Mouse (Mus musculus): ENCODE results near the gene Efcab11. TPM values are rescaled to one million over a fixed set of nuclear protein-coding genes. Genes with fewer than 3 reads are reported as not detected.

The Efcab11 gene
- polyA plus RNA-seq (2016; fragmentation: Nextera tagmentation; extraction: Ambion mirVana), result 24.9 and 25.0 TPM in 2 replicates

DNA sequence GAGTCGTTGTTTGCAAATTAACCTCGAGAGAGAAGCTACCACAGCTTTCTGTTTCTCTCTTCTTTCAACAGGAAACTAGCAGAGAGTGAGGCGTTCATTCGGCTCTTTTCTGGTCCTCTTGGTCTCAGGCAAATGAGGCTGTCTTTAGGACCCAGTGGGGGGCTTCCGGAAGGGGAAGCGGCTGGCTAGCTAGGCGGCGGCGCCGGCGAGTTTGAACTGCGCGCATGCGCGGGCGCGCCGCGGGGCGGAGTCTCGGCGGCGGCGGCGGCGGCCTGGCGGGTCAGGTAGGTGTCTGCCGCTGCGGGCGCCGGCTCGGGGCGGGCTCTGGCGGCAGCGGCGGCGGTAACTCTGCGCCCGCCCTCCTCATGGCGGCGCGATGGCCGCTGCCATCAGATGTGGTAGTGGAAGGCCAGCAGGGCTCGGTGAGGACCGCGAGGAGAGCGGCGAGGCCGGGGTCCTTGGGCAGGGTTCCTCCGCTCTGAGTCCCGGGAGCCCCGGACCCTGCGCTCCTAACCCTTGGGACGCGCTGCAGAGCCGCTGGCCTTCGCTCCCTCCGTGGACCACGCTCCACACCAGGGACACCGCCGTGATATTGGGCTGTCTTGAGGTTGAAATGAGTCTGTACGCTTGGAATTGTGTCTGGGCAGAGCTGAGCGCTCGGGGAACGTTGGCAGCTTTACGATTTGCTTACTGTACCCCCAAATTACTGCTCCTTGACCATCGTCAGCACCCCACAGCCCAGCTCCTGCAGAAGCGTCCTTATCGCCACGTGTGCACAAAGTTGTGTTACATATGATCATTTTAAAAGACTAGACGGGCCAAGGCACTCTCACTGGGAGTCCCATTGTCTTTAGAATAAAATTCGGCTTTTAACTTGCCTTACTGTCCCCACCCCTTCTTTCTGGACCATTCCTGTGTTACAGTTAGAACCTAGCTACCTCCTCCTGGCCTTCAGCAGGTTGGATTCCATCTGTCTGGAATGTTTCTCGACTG lies at the start of gene Efcab11, which contains the start of gene Tdp1:
Gene Efcab11, minus strand, starts transcription at position 171 of the 993 bp plus-strand sequence.
Gene Tdp1, plus strand, starts transcription at position 249 of the 993 bp plus-strand sequence.
- under 1% methylated on average over 73 of the region's 73 CpGs for WGBS
- DNase-seq (ENCODE audit: extremely low spot score, low spot score), result peak; percentile 94
- Histone ChIP-seq H3K4me1 (peaks cover 36% of the 10 kb centered on the region), H3K4me3 (peak within 1 kb of the TSS; percentile 85), H3K27ac (peak within 1 kb of the TSS; percentile 97), H3K36me3 (replicated peaks) (peaks cover 21% of the 10 kb centered on the region), H3K9me3 (no peaks in the 10 kb centered on the region; the same call in 1 of the 2 replicates), H3K27me3 (ENCODE audit: poor library complexity, severe bottlenecking) (no peaks in the 10 kb centered on the region)

DNA sequence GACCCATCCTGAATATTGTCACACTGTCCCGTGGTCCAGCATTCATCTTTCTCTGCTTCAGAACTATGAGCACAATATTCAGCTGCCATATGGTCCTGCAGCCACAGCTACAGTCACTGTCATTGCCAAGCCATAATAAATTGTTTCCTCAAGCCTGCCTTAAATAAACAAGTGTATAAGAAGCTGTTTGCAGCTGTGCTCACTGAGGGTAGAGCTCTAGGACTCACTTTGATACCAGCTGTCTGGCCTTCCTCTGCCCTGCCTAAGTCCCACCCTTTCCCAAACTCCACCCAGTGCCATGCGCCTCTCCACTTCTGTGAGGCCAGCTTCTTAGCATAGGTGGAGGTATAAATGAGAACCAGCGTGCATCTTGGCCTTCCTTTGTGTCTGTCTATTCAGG lies 49.4 kb upstream of the Efcab11 start:
- WGBS, result 96% methylated on average over 3 of the region's 3 CpGs
- H3K27ac ChIP-seq, result no peak overlapping the region
- no peaks in the 10 kb centered on the region for H3K4me1 ChIP-seq
- no peak overlapping the region for H3K4me3 ChIP-seq
- no peaks in the 10 kb centered on the region for H3K9me3 ChIP-seq
- peaks cover 76% of the 10 kb centered on the region for H3K36me3 ChIP-seq (replicated peaks)
- no peaks in the 10 kb centered on the region for H3K27me3 ChIP-seq (ENCODE audit: poor library complexity, severe bottlenecking)
- no peak for DNase-seq (ENCODE audit: extremely low spot score, low spot score)

DNA sequence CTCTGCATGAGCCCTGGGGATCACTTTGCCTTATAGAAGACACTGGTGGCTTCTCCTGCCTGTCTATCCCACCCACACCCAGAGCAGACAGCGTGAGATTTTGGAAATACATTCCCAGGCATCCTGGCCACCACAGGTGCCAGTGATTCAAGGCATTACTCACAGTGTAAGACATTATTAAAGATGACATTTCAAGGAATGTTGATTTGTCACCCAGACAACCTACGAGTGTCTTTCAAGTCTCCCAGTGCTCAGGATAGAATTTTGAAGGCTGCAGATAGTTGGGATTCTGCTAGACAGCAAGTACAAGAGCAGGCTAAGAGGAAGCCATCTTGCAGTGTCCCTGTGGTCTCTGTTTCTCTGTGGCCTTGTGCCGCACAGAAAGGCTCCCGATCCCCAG lies 48.0 kb upstream of the Efcab11 start:
- WGBS, result 91% methylated on average over 4 of the region's 4 CpGs
- H3K4me3 ChIP-seq, result no peak overlapping the region
- peaks cover 71% of the 10 kb centered on the region for H3K36me3 ChIP-seq (replicated peaks)
- DNase-seq (ENCODE audit: extremely low spot score, low spot score), result no peak
- no peaks in the 10 kb centered on the region for H3K9me3 ChIP-seq
- H3K27me3 ChIP-seq (ENCODE audit: poor library complexity, severe bottlenecking), result no peaks in the 10 kb centered on the region
- no peaks in the 10 kb centered on the region for H3K4me1 ChIP-seq
- H3K27ac ChIP-seq, result no peak overlapping the region

DNA sequence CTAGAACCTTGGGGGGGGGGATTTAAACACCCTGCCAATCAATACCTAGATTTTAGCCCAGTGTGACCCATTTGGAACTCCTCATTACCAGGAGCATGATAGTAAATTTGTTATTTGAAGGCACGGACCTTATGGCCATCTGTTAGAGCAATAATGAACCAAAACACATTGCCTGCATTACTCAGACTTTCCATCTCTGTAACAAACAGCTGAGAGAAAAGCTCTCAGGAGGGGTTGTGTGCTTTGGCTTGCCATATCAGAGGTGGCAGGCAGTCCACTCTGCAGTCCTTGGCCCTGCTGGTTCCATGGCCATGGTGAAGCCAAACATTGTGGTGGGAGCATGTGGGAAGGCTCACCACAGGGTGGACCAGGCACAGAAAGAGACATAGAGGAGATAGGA lies 44.9 kb upstream of the Efcab11 start:
- no peaks in the 10 kb centered on the region for H3K27me3 ChIP-seq (ENCODE audit: poor library complexity, severe bottlenecking)
- no peak overlapping the region for H3K27ac ChIP-seq
- H3K9me3 ChIP-seq, result no peaks in the 10 kb centered on the region
- DNase-seq (ENCODE audit: extremely low spot score, low spot score), result no peak
- no peak overlapping the region for H3K4me3 ChIP-seq
- H3K36me3 ChIP-seq (replicated peaks), result peaks cover 70% of the 10 kb centered on the region
- peaks cover 6% of the 10 kb centered on the region for H3K4me1 ChIP-seq
- WGBS, result 95% methylated on average over 1 of the region's 1 CpGs

DNA sequence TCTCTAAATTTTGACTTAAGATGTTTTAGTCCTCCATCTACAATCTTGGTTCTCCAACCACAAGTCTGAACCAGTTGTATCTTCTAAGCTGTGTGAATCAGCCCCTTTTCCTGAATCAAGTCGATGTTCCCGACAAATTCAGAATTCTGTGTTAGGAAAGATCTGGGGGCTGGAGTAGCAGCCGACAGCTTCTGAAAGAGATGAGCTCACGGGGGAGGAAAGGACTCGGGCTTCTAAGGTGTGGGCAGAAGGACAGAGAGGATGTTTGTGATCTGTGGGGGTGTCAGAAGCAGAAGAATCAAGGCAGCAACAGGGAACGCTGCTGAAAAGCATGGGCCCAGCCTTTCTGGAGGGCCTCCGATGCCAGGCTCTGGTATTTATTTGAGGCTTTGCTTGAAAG lies 44.1 kb upstream of the Efcab11 start:
- Histone ChIP-seq H3K4me1 (peaks cover 15% of the 10 kb centered on the region), H3K4me3 (no peak overlapping the region), H3K27me3 (ENCODE audit: poor library complexity, severe bottlenecking) (no peaks in the 10 kb centered on the region), H3K27ac (no peak overlapping the region), H3K9me3 (no peaks in the 10 kb centered on the region), H3K36me3 (replicated peaks) (peaks cover 62% of the 10 kb centered on the region)
- DNase-seq (ENCODE audit: extremely low spot score, low spot score), result no peak
- WGBS, result 92% methylated on average over 7 of the region's 7 CpGs

DNA sequence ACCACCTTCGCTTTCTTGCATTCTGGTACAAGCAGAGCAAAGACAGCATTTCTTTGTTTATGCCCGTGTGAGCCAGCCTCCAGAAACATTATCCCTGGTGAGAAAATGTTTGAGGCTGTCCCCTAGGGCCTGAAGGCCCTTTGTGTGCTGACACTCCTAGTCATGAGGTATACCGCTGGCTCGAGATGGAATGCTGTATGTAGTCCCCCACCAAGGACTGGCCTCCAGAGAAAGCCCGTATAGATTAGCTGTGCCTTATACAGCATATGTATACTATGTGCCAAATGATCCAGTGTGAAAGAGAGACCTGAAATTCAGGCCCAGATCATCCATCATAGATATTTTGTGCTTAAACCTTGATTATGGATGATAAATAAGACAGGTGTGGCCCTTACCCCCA lies 39.5 kb upstream of the Efcab11 start:
- H3K27me3 ChIP-seq (ENCODE audit: poor library complexity, severe bottlenecking), result no peaks in the 10 kb centered on the region
- peaks cover 77% of the 10 kb centered on the region for H3K36me3 ChIP-seq (replicated peaks)
- H3K27ac ChIP-seq, result peak overlapping the region; percentile 77
- no peak for DNase-seq (ENCODE audit: extremely low spot score, low spot score)
- no peaks in the 10 kb centered on the region for H3K9me3 ChIP-seq
- no peak overlapping the region for H3K4me3 ChIP-seq
- 54% methylated on average over 5 of the region's 5 CpGs for WGBS
- H3K4me1 ChIP-seq, result peaks cover 21% of the 10 kb centered on the region

DNA sequence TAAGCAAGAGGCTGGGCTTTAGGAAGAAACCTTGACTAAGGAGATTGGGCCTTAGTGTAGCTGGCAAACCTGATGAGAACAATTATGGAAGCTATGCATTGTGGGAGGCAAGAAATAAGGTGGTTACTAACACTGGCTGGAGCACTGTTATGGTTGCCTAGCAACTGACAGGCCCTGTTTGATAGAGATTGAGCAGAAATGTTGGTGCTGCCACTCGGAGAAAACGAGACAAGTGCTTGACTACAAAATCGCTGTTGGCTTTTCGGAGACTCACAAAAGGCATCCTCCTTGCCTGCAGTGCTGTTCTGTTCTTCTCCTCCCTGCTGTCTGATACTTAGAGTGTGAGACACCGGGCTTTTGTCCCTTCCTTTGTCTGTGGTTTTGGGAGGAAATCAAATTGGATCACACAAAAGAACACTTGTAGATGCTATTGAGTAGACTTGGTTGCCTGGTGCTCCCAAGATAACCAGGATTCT lies 38.9 kb upstream of the Efcab11 start:
- Histone ChIP-seq H3K27ac (peak overlapping the region; percentile 77), H3K4me1 (peaks cover 21% of the 10 kb centered on the region), H3K36me3 (replicated peaks) (peaks cover 82% of the 10 kb centered on the region), H3K27me3 (ENCODE audit: poor library complexity, severe bottlenecking) (no peaks in the 10 kb centered on the region), H3K9me3 (no peaks in the 10 kb centered on the region), H3K4me3 (no peak overlapping the region)
- 22% methylated on average over 5 of the region's 5 CpGs for WGBS
- peak; percentile 39 for DNase-seq (ENCODE audit: extremely low spot score, low spot score)

DNA sequence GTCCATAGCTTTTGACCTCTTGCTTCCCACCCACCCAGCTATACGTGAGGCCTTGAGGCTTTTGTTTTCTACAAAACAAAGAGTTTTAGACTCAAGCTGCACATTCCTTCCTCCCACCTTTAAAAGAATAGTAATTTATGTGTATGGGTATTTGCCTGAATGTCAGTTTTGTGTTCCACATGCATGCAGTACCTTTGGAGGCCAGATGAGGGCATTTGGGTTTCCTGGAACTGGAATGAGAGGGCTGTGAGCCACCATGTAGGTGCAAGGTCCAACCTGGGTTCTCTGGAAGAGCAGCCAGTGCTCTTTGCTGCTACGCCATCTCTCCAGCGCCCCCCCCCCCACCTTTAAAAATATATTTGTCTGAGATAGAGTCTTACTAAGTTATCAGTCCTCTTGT lies 36.8 kb upstream of the Efcab11 start:
- Histone ChIP-seq H3K27me3 (ENCODE audit: poor library complexity, severe bottlenecking) (no peaks in the 10 kb centered on the region), H3K4me1 (peaks cover 20% of the 10 kb centered on the region), H3K9me3 (no peaks in the 10 kb centered on the region), H3K27ac (no peak overlapping the region), H3K4me3 (no peak overlapping the region), H3K36me3 (replicated peaks) (peaks cover 82% of the 10 kb centered on the region)
- WGBS, result 94% methylated on average over 3 of the region's 3 CpGs
- no peak for DNase-seq (ENCODE audit: extremely low spot score, low spot score)

DNA sequence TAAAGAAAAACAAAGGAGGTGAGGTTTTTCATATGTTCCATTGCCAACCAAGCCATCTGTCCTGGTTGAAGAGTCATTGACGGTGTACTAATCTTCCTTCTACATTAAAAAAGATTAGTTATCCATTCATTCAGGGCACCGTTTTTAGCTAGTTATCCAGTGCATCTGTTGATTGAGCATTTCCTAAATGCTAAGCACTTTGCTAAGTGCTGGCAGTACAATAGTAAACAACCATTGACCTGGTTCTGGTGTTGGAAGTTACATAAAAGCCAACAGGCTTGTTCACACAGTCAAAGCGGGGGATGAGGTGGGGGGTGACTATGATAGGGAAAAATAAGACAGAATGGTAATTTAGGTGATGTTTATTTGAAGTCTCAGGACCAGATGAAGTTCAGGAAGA lies 35.4 kb upstream of the Efcab11 start:
- no peak overlapping the region for H3K4me3 ChIP-seq
- H3K27ac ChIP-seq, result no peak overlapping the region
- H3K9me3 ChIP-seq, result no peaks in the 10 kb centered on the region
- 88% methylated on average over 3 of the region's 3 CpGs for WGBS
- peaks cover 17% of the 10 kb centered on the region for H3K4me1 ChIP-seq
- H3K36me3 ChIP-seq (replicated peaks), result peaks cover 82% of the 10 kb centered on the region
- H3K27me3 ChIP-seq (ENCODE audit: poor library complexity, severe bottlenecking), result no peaks in the 10 kb centered on the region
- DNase-seq (ENCODE audit: extremely low spot score, low spot score), result no peak

DNA sequence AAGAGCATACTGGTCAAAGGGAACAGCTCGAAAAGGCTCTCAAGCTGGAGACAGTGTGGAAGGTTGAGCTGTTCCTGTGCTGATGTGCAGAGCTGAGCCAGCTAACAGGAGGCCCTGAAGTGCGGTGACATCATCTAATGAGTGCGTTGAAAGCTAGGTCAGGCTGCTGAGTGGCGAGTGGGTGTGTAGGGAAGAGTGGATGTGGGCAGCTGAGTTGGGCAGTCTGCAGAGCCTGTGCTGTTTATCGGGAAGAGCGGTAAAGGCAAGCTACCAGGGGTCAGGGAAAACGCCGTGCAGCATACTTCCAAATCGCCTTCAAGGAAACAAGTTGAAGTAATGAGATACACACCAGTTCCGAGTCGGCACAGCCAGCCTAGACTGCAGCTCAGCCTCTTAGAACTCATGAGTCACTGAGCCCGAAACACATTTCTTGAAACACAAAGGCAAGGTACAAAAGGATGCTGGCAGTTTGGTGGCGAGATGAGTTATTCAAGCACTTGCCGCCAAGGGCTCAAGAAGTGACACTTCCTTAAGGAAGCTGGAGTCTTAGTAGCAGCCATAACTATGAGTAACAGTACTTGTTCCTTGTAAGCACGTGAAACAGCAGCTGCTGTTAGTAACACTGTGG lies 33.7 kb upstream of the Efcab11 start:
- peaks cover 92% of the 10 kb centered on the region for H3K36me3 ChIP-seq (replicated peaks)
- whole genome bisulfite sequencing, result 93% methylated on average over 15 of the region's 15 CpGs
- H3K27ac ChIP-seq, result no peak overlapping the region
- H3K4me1 ChIP-seq, result peaks cover 3% of the 10 kb centered on the region
- H3K4me3 ChIP-seq, result no peak overlapping the region
- no peaks in the 10 kb centered on the region for H3K9me3 ChIP-seq
- no peak for DNase-seq (ENCODE audit: extremely low spot score, low spot score)
- no peaks in the 10 kb centered on the region for H3K27me3 ChIP-seq (ENCODE audit: poor library complexity, severe bottlenecking)

DNA sequence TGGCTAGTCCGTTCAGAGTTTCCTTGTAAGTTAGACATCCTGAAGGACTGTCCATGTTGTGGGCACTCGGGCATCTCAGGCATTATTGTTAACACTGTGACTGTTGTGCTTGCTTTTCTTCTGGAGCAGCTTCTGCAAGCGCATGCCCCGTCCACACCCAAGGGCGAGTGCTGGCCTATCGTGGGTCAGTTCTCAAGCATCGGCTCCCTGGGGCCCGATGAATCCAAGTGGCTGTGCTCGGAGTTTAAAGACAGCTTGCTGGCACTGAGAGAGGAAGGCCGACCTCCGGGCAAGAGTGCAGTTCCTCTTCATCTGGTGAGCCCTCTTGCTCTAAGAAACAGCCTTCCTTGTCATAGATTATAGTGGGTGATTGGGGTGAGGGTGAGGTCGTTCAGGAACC lies 27.2 kb upstream of the Efcab11 start:
- no peak for DNase-seq (ENCODE audit: extremely low spot score, low spot score)
- Histone ChIP-seq H3K9me3 (no peaks in the 10 kb centered on the region), H3K4me3 (no peak overlapping the region), H3K27ac (no peak overlapping the region), H3K36me3 (replicated peaks) (peaks cover 91% of the 10 kb centered on the region), H3K27me3 (ENCODE audit: poor library complexity, severe bottlenecking) (no peaks in the 10 kb centered on the region), H3K4me1 (no peaks in the 10 kb centered on the region)
- 89% methylated on average over 12 of the region's 12 CpGs for WGBS

DNA sequence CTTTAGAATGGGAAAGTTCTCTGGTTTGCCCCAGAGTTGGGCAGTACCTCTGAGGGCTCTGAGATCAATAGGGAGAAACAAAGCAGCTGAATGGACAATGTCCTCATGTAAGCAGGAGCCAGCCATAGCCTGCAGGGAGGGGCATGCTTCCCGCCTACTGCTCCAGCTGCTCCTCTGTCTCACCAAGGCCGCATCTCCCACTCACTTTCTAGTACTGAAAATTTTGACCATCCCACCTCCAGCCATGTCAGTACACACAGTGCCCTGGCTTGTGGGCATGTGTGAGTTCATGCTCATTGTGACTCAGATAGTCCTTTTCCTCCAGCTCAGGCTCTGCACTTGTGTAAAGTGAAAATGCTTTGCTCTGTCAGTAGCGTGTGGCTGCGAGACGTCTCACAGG lies 20.3 kb upstream of the Efcab11 start:
- Histone ChIP-seq H3K9me3 (no peaks in the 10 kb centered on the region), H3K27ac (no peak overlapping the region), H3K27me3 (ENCODE audit: poor library complexity, severe bottlenecking) (no peaks in the 10 kb centered on the region), H3K36me3 (replicated peaks) (peaks cover 86% of the 10 kb centered on the region), H3K4me3 (no peak overlapping the region), H3K4me1 (peaks cover 5% of the 10 kb centered on the region; the same call in 1 of the 2 replicates)
- no peak for DNase-seq (ENCODE audit: extremely low spot score, low spot score)
- 91% methylated on average over 5 of the region's 5 CpGs for WGBS
